Mouse (Mus musculus) hindlimb bud, embryonic 11.5 days (tissue): ENCODE results near the gene Khdc1c.
"Not testable (repeated sequence)": the region's sequence is repeated elsewhere in the genome, so short reads cannot be mapped to it uniquely, and the experiment has no call there.

ENCODE experiments used
- DNase-seq: peaks from one replicate; pipeline ENCODE4 v3.0.0-alpha.2; 2012; ENCODE audit warnings: low read depth, low spot score; ENCODE audit errors: extremely low spot score

Gene Khdc1c

DNA sequence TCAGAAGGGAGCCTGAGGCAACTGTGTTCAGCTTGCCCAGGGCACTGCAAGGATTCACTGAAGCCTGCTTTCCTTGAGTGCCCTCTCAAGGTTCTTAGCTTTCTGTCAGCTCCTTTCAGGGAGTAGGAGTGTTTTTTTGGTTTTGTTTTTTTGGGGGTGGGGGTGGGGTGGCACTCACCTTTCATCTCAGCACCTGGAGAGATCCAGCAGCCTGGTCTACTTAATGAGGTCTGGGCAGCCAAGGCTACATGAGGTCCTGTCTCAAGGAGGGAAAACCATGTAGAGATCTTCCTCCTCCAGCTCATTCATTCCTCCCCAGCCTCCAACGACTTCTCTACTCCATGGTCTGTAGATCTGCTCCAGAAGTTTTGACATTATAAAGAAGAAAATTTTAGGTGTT lies at the start of gene Khdc1c:
Gene Khdc1c (plus strand): TSS at position 301 of the 400 bp plus-strand sequence.
- DNase-seq, result not testable (repeated sequence)

DNA sequence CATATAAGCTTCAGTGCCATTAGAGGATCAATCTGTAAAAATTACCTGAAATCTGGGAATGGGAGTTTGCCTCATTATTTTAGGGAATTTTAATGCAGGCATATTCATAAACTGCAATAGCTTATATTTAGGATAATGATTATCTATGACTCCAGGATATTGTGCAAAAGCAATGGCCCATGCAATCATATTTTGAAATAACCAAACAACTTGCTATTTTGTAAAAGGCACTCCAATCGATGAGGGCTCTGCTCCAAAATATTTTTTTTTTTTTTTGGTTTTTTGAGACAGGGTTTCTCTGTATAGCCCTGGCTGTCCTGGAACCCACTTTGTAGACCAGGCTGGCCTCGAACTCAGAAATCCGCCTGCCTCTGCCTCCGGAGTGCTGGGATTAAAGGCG lies 47.9 kb upstream of the Khdc1c start:
- DNase-seq, result not testable (repeated sequence)

DNA sequence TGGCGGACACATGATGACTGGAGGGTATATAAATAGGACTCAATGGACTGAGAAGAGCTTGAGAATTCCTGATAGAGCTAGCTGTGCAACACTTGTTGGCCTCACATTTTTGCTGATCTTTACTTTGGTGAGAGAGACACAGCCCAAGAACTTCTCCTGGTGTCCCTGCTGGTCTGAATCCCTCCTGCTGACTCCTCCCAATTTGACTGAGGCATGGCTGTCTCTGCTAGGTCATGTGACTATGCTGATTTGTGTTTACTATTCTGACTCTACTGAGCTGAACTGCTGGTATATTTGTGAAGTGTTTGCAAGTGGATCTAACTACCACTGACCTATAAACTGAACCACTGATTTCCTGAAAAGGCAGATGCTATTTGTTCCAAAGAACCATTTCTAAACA lies 46.5 kb upstream of the Khdc1c start:
- DNase-seq, result no peak

DNA sequence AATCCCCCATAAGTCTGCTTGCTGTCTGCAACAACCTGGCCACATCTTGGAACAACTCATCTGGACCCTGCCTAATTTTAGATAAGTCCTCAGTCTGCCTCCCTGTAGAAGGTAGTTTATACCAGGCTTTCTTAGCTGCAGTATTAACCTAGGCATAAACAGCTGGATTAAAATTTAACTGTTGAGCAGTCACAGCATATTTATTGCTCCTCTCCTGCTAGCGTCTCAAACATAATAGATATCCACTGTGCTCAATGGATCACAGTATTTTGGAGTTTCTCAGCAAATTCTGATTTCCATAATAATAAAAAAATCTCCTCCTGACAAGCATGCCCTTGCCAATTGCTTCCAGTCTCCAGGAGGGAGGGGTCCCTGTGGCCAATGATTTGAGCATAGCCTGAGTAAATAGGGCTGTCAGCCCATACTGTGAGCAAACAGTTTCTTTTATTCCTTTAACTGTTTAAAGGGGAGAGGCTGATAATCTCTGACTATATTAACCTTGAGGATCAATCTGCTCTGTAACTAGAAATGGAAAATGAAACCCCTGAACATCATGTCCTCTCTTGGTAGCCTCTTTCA lies 44.0 kb upstream of the Khdc1c start:
- DNase-seq, result no peak

DNA sequence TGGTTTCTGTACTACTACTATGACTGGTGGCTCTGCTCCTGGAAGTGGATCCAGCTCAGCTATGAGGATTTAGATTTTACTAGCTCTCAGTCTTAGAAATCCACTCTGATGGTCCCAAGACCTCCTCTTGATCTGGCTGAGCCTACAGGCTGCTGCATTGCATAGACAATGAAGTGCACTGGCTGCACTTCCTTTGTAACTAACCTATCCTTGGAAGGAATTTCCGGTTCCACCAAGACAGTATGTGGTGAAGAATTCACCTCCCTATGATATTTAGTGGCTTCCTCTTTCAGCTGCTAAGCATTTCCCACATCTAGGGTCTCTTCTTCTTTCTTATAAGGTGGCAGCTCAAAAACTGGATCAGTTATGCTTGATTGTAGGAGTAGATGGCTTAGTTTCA lies 43.5 kb upstream of the Khdc1c start:
- DNase-seq, result no peak

DNA sequence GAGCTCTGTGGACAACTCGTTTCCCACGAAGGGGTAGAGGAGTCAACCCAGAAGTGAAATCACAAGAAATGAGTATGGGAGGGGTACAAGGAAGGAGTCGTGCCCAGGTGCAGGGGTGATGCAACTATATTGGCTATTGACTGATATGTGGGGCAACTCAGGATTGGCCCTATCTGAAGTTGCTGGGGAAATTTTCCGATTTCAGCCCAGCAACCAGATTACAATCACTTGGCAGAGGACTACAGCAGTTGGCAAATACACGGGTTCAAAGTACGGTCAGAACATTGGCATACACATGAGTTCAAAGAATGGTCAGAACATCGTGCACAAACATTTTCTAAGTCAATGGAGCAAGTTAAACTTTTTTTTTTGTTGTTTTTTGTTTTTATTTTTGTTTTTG lies 41.4 kb upstream of the Khdc1c start:
- no peak for DNase-seq

DNA sequence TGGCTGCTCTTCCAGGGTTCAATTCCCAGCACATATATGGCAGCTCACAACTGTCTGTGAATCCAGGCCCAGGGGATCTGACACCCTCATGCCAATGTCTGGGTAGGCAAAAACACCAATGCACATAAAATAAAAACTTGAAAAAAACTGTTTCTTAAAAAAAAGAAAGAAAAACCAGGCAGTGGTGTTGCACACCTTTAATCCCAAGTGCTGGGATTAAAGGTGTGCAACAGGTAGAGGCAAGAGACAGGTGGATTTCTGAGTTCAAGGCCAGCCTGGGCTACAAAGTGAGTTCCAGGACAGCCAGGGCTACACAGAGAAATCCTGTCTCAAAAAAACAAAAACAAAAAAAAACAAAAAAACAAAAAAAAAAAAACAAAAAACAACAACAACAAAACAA lies 37.0 kb upstream of the Khdc1c start:
- not testable (repeated sequence) for DNase-seq

DNA sequence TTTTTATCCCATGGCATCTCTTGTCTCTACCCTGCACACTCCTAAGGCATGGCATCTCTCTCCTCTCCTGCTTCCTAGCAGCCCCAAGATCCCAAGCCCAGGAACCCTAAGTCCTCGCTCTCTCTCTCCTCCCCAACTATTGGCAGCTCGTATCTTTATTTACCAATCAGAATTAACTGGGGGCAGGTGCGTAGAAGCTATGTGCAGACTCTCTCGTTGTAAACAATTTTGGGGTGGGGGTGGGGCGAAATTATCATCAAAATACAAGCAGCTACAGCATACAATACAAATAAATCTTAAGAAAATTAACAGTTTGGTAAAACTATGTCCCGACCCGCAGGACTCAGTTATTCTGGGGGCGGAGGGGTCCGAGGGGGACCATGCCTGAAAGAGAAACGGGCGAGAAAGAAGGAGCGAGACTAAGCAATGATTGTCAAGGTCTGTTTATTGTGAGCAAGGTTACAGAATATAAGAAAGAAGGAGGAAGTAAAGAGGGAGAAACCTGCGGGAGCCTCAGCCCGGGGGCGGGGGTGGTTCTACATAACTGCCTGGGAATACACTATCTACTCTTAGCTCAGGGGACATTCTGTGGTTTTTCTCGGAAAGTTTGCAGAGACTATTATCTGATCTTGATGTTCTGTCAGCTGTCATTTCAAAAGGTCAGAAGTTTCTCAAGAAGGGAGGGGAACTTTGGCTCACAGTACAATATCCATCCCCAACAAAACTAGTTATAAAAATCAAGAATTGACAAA lies 34.7 kb upstream of the Khdc1c start:
- no peak for DNase-seq

DNA sequence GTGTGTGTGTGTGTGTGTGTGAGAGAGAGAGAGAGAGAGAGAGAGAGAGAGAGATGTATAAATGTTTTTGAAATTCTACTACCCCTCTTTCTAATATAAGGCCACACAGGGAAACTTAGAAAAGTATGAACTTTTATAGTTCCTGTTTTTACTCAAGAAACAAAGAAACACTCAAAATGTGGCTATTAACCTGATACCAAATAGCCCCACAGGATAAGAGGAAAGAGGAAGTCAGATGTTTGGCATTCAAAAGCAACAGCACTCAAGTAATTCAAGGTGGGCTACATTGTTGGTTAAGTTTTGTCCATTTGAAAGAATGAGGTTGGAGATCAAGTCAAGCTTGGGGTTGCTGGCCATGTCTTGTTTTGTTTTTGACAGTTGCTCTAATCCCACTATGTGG lies 32.3 kb upstream of the Khdc1c start:
- DNase-seq, result no peak

DNA sequence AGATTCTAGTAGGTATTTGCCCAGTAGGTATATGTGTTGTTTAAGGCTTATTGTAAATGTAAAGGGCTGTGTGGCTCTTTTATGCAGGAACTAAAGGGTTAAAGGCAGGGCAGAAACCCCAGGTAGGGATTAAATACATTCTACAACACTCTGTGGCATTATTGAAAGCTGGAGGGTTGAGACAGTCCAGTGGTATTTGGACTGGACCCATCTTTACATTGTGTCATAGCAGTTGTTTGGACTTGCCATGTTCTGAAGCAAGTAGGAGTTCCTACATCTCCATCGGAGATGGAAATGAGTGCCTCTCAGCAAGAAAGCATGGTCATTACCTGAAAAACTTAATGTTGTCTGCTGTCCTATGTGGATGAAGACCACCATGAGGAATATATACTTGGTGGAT lies 27.4 kb upstream of the Khdc1c start:
- no peak for DNase-seq

DNA sequence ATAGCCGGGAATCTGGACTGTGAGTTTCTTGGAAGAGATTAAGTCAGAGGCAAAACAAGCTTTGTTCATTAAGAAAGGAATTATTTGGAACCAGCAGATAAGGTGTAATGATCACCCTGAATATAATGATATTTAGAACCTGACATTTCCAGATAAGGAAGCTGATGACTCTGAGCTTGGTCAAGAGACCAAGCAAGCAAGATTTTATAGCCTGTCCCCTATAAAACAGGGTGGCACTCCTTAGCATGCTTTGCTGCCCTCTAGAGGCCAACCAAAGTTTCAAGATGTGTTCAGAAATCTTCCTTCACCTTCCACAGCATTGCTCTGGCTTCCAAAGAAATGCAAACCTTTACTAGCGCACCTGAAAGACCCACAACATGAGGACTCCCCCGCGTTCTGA lies 23.9 kb upstream of the Khdc1c start:
- no peak for DNase-seq

DNA sequence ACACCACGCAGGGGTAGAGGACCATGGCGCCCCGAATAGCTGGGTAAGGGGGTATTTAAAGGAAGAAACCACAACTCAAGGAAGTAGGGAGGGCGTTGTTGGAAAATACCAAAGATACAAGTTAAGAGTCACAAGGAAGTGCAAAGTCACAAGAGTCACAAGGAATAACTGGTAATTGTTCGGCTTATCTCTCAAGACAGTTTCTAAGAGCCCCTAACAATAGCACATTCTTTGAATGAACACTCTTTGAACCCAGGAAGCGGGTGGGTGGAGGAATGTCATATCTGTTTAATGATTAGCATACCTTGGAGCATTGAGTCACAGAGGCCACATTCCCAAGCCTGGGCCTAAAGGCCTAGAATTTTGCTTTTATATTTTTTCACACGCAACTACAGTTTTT lies 23.4 kb upstream of the Khdc1c start:
- not testable (repeated sequence) for DNase-seq

DNA sequence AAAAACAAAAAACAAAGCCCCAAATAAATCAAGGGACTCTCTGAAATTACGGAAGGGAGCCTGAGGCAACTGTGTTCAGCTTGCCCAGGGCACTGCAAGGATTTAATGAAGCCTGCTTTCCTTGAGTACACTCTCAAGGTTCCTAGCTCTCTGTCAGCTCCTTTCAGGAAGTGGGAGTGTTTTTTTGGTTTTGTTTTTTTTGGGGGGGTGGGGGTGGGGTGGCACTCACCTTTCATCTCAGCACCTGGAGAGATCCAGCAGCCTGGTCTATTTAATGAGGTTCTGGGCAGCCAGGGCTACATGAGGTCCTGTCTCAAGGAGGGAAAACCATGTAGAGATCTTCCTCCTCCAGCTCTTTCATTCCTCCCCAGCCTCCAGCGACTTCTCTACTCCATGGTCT lies 18.8 kb upstream of the Khdc1c start, which contains the start of gene Khdc1a:
Gene Khdc1a (plus strand): TSS at position 301 of the 400 bp plus-strand sequence.
- DNase-seq, result no peak

DNA sequence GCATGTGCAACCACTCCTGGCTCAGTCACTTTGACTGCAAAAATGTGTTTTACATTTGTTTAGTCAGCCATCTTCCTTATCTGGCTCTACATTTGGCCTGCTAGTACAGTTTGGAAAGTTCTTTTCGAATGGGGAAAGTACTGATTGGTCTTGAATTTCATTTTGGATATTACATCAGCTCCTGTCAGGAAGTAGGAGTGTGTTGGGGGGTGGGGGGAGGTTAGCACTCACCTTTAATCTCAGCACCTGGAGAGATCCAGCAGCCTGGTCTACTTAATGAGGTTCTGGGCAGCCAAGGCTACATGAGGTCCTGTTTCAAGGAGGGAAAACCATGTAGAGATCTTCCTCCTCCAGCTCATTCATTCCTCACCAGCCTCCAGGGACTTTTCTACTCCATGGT lies 15.1 kb downstream of the Khdc1c start, which contains the start of gene Khdc1b:
Gene Khdc1b (plus strand): TSS at position 301 of the 400 bp plus-strand sequence.
- DNase-seq, result no peak

DNA sequence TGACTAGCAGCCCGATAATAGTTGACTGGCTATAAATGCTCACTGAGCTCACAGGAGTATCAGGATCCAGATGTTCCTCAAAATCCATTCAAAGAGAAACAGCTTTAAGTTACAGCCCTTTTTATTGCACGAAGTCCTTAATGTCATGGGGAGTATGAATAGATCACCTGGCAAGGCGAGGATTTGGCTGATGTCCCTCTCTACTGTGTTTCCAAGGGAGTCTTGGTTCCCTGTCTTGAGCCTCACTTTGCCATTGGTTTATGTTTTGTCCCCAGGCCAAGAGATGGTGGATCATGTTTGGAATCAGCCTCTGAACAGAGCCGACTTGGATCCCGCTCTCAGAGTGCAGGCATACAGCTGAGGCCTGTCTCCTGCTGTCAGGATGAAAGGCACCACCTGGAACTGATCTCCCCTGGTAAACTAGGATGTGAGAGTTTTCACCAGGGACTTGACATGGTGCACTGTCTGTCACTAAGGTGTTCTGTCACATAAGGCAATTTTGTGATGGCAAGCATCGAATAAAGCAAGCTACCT lies 23.1 kb downstream of the Khdc1c start:
- DNase-seq, result no peak

DNA sequence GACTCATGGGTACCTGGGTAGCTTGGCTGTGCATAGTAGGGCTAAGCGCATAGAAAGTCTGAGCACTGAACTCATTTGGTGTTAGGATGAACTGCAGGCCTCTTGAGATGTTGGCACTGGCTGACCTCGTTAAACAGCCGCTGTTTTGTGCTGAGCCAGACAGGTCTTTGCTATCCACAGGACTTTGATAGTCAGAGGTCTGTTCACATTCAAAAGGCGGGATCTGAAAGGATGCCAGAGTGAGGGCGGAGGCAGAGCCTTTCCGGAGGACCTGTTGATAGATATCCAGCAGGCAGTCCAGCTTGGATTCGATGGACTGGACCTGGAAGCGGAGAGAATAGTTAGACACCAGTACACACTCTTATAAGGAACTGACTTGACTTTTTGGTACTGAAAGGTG lies 34.7 kb downstream of the Khdc1c start:
- DNase-seq, result no peak

DNA sequence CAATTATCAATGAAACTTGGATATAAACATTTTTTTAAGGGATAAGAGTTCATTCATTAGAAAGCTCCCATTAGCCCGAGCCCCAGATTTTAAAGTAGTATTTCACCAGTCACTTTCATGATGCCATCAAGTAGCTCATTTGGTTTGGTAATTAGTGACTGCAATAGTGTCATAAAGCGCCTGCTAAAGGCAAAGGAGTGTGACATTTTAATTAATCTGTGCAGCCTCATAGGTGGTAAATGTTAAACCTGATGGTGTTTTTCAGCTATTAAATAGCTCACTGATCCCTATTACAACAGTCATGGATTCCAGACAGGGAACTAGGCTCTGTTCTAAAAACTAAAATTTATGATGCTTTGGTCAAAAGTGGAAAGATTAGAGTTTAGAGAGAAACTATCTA lies 39.1 kb downstream of the Khdc1c start:
- no peak for DNase-seq

DNA sequence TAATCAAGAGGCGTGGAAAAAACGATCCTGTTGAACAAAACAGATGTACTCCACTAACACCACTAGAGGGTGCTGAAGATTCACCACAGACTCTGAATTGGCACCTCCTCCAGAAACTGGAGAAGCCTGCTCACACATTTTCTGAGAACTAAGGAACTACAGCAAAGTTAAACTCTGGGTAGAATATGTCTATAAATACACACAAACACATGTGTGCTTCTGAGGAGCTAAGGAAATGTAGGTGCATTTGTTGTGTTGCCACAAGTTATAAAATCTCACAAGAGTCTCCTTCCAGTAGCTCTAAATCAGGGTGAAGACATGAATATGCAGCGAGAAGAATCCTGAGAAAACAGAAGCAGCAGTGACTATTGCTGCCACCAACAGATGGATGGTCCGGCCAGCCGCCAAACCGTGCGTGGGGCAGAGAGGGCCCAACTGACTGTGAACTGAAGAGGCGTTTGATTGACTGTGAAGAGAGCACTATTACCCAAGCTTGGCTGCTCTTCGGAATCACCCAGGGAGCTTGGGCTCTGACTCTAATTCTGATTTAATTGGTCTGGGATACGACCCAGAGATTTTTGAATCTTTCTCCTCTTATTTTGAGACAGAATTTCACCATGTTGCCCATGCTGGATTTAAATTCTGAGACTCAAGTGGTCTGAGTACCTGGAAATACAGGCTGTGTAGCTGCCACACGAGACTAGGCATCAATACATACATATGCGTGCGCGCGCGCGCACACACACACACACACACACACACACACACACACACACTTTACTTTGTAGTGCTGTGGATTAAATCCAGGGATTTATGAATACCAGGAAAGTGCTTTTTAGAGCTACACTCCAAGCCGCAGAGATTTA lies 43.4 kb downstream of the Khdc1c start:
- DNase-seq, result peak; percentile 47

DNA sequence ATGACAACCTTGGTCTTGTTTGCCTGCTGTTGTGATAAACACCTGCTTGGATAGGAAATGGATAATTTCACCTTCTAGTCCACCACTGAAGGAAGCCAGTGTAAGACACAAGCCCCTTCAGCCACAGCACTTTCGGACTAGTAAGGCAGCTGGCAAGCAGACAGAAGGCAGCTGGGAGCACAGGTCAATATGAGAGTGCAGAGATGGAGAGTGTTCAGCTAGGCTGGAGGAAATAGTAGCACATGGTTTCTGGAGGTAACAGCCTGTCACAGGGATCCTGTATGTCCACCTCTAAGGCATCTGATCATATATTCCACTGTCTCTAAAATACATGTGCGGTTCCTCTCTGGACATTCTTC lies 44.0 kb downstream of the Khdc1c start:
- DNase-seq, result no peak

DNA sequence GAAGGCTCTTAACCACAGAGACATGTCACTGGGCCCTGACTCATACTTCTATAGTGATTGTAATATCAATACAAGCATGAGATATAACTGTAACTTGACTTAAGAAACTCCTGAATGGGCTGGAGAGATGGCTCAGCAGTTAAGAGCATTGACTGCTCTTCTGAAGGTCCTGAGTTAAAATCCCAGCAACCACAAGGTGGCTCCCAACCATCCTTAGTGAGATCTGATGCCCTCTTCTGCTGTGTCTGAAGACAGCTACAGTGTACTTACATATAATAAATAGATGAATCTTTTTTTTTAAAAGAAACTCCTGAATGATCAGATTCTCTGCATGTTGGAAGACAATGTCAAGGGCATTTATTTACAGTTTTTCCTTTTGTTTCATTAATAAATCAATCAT lies 51.2 kb downstream of the Khdc1c start:
- no peak for DNase-seq
